Mouse (Mus musculus): ENCODE measurements around the gene Nfatc2.

The Nfatc2 gene

DNA sequence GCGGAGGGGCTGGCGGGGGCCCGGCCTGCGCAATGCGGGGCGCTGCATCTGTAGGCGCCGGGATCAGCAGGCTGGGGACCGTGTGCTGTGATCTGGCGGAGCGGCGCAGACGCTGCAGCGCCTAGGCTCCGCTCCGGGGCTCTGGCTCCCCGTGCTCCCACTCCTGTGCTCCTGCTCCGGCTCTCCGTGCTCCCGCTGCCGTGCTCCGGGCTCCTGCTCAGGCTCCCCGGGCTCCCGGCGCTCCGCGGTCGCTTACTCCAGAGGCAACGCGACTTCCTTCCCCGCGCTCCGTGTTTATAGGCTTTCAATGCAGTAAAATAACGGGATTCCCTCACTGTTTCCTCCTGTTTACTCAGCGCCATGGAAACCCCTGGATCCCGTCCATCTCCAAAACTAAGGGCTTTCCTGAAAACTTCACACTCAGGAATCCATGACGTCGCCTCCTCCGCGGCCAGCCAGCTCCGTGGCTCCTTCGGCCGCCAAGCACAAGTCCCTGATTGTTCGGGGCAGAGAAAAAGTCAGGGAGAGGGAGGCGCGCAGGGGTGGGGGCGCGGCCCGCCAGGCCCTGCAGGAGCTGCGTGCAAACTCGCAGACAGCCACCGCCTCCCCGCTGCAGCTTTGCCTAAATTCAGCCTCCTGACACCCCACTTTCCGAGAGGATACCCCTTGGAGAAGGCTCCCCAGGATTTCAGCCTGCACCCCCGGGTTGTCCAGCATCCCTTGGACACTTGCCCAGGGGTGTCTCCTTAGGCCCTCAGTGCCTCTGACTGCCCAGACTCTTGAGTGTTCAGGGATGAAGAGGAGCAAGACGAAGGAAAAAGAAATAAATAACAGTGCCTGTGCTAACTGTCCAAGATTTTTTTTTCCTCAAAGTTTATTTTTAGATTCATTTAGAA is at the start of gene Nfatc2:
Gene Nfatc2 (minus strand): TSS at position 167 of the 896 bp plus-strand sequence.
- peak; percentile 74 to 80 for DNase-seq (ENCODE audit: low spot score in 2 of 2)

GRCm38 (mm10) chr2:168648171-168648570 is 46.7 kb upstream of the Nfatc2 start:
- no peak for DNase-seq (ENCODE audit: low spot score in 2 of 2)

GRCm38 (mm10) chr2:168644855-168645254 is 43.4 kb upstream of the Nfatc2 start:
- no peak for DNase-seq (ENCODE audit: low spot score in 2 of 2)

- DNase-seq (ENCODE audit: low spot score in 2 of 2), result no peak
Observed at GRCm38 (mm10) chr2:168643524-168644177, 42.2 kb upstream of the Nfatc2 start.

DNA sequence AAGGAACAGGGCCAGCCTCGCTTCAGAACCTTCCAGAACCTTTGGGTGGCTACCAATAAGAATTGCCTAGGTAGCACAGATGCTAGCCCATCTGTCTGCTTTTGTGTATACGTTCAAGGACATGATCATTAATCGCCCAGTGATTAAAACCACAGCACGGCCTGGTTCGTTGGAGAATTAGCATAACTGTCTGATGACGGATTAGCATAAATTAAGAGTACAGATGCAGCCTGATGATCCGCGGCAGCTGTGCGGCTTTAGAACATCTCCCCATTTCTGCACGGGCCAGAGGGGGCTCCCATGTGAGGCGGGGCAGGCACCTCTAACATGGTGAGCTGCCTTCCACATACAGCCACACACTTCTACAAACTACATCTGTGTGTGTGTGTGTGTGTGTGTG is 40.7 kb upstream of the Nfatc2 start:
- no peak for DNase-seq (ENCODE audit: low spot score in 2 of 2)

DNA sequence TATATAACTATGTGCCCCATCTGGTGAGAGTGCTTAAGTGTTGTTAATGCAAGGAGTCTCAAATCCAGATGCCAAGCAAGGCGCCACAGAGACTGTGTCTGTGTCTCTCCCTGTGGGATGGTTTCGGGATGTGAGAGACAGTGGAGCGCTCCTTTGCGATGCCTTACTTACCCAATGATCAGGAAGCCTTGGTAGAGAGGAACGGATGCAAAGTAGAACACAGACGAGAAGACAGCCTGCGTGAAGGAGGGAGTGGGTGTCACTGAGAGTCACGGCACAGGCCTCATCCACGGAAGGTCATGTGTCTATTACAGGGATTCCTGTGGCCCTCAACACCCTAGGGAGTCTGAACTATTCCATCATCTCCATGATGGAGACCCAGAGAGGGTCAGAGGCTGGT is 39.0 kb upstream of the Nfatc2 start:
- DNase-seq (ENCODE audit: low spot score in 2 of 2), result no peak

GRCm38 (mm10) chr2:168634881-168635280 is 33.4 kb upstream of the Nfatc2 start:
- no peak for DNase-seq (ENCODE audit: low spot score in 2 of 2)

DNA sequence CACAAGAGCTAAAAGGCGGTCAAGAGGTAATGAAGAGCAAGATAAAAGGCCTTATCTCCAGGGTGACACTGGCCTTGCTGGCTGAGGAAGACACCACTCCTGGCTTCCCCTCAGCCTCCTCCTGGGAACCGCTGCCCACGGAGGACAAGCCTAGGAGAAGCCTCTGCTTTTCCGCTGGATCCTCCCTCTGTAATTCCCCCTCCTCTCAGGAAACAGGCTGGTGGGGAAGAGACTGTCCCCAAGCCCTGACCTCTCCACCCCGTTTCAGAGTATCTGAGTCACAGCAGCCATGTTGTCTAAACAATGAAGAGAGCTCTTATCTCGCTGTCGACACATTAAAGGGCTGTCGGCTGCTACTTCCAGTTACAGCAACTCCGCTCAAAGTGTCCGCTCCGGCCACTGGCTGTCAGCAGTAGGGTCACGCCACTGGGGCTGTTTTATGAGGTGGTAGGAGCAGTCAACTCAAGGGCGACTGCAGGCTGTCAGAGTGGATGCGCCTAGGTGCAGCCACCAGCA is 31.9 kb upstream of the Nfatc2 start:
- DNase-seq (ENCODE audit: low spot score in 2 of 2), result no peak

- DNase-seq (ENCODE audit: low spot score in 2 of 2), result no peak
Observed at GRCm38 (mm10) chr2:168632543-168632942, 31.1 kb upstream of the Nfatc2 start.

DNA sequence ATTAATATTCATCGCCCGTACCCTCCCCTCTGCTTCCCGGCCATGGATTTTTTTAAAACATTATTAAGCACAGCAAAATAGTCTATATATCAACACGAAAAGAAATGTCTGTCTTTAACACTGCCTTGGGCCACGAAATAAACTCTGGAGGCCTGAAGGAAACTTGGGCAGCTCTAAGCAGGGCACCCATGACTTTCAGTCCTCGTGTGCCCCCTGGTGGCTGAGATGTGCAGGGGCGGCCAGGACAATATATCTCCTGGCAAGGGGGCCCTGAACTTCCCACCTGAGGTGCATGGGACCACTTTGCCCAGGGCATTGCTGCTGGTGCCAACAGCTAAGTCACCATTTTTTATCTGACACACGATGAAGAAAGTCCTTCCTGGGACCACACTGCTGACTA is 27.3 kb upstream of the Nfatc2 start:
- DNase-seq (ENCODE audit: low spot score in 2 of 2), result peak; percentile 78 to 83

GRCm38 (mm10) chr2:168627829-168628770 is 26.6 kb upstream of the Nfatc2 start:
- DNase-seq (ENCODE audit: low spot score in 2 of 2), result no peak

DNA sequence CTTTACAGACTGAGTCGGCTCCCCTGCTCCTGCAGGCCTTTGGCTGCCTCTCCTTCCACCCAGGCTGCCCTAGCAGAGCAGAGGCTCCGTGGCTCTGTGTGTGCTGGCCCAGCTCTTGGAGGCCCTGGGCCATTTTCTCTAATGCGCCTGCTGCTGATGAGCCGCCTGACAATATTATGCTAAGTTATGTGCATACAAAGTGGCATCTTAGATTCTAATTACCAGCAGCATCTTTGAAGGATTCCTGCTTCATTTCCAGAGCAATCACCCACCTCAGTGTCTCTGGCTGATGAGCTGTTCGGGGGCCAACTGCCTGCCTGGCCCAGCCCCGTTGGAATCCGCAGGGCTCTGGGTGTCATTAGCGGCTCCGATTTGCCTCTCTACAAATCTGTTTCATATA is 24.9 kb upstream of the Nfatc2 start:
- DNase-seq (ENCODE audit: low spot score in 2 of 2), result no peak

GRCm38 (mm10) chr2:168625091-168625490 is 23.6 kb upstream of the Nfatc2 start:
- DNase-seq (ENCODE audit: low spot score in 2 of 2), result no peak

GRCm38 (mm10) chr2:168621111-168621802 is 19.8 kb upstream of the Nfatc2 start:
- no peak for DNase-seq (ENCODE audit: low spot score in 2 of 2)

DNA sequence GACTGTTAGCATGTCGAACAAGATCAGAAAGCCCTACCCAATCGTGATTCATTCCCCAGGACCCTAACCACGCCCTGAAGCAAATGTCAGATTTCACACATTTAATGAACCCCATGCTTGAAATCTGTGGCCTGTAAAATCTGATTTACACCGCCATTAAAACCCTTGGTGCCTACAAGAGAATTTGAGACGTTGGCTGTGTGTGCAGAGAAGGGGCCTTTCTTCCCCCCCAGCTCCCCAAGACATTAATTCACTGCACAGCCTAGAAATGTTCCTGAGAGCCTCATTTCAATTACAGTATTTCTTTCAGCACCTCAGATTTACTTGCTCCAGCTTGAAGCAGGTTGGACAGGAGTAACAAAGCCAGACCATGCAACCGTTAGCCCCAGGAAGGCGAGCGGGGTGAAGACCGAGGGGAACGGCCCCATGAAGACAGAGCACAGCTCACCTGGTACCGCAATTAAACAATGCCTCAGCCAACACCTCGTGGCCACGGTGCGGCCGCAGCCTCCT is 16.8 kb upstream of the Nfatc2 start:
- no peak for DNase-seq (ENCODE audit: low spot score in 2 of 2)

DNA sequence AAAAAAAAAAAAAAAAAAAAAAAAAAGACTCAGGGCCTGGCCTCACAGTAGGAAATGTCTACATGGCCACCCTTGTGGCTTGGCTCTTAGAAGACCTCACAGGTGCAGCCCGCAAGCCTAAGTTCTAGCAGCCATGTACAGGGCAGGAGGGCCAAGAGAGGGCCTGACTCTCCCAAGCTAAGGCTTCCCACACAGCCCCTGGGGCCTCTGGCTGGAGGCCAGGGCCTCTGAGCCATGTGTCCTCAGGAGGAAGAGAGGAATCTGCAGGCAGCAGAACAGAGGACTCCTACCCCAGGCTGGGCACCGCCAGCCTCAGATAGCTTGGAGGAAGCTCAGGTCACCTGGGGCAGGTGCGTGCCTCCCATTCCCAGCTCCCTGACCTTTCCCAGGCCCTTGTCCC is 13.7 kb upstream of the Nfatc2 start:
- DNase-seq (ENCODE audit: low spot score in 2 of 2), result no peak

DNA sequence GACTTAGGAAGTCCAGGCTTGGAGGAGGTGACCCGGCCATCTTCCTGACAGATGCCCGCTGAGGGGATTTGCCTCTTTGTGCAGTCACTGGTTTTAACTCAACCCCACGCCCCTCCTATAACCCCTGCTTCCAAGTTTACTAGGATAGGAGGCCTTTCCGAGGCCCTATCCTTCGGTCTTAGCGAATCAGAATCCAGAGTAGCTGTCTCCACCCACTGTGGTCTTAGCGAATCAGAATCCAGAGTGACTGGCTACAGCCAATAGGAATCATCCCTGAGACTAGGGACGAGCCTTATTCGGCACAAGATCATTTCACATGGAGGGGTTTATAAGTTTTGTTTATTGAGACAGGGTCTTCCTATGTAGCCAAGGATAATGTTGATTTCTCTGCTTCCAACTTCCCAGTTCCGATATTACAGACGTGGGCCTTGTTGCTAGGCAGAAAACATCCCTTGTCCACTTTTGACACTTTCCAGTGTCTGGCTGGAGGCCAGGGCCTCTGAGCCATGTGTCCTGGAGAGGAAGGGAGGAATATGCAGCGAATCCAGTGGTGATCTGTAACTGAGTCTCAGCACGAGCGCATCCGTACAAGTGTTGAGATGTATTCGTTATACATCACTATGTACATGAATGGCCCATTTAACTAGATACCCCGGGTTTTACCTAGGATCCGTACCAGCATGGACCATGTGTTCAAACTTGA is 12.9 kb upstream of the Nfatc2 start:
- DNase-seq (ENCODE audit: low spot score in 2 of 2), result no peak

- no peak for DNase-seq (ENCODE audit: low spot score in 2 of 2)
Observed at GRCm38 (mm10) chr2:168613092-168613880, 11.8 kb upstream of the Nfatc2 start.

DNA sequence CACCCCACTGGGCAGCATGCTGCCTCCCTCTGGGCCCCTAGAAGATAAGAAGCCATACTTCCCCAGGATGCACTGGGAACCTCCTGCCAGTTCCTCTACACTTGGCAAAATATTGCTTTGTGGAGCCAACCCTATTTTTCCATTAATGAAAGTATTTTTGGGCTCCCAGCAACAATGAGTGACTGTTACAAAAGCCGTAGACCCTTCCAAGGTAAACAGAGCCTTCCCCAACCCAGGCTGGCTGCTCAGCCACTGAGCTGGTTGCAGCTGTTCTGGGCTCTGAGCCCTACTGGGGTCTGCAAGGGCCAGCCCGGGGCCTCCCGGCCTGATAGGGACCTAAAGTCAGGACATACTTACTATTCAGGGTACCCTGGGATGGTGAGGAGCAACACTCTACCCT is 9.5 kb upstream of the Nfatc2 start:
- DNase-seq (ENCODE audit: low spot score in 2 of 2), result no peak

All from right cerebral cortex, adult 2 months (tissue).